Mouse (Mus musculus) cerebellum, postnatal 10 days (tissue): ENCODE data around the gene Dok4.
A peak's percentile ranks its signal among the peaks of the same experiment; 100 is the strongest.
"Not testable (repeated sequence)": the region's sequence is repeated elsewhere in the genome, so short reads cannot be mapped to it uniquely, and the experiment has no call there.

Experiments used
- DNase-seq, 2 experiments: peaks; one replicate each; pipeline ENCODE4 v3.0.0; 2021; ENCODE audit warnings: mixed read lengths in 2 of 2

Dok4 gene

GRCm38 (mm10) chr8:94876820-94877219 lies 690 bp upstream of the Dok4 start:
- DNase-seq, result no peak

- DNase-seq, result no peak
Observed at GRCm38 (mm10) chr8:94875871-94876150, 319 bp downstream of the Dok4 start.

DNA sequence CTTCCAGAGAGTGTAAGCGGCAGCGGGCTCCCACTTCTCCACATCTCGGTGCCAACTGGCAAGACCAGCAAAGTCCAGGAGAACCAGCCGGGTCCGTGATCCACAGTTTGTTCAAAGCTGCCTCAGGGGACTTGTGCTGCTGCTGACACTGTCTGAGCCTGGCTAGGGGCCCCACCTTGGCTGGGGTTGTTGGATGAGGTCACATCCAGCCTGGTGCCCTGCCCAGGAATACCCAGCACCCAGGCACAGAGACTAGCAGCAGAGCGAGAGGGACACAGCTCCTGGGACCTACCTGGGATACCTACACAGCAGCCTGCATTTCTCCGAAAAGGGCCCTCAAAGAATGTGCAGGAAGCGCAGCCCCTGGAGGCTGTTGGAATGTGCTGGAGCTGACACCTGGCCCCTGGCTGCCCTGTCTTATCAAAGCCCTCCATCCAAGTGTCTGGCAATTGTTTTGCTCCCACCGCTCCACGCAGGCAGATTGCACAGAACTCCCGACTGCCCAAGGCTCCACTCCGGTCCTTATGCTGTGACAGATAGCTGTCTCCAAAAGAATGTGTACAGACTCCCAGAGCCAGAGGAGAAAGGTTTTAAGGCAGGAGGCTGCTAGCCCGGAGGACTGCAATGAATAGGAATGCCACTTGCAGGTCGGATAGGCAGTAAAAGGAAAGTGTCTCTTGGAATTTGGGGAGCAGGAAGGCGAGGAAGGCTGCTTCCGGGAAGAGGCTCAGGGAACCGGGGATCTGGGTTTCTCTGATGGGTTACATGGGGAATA lies 847 bp downstream of the Dok4 start:
- peak; percentile 52 to 68 for DNase-seq

- peak; percentile 79 to 82 for DNase-seq
Observed at GRCm38 (mm10) chr8:94874358-94874757, 1.8 kb downstream of the Dok4 start.

DNA sequence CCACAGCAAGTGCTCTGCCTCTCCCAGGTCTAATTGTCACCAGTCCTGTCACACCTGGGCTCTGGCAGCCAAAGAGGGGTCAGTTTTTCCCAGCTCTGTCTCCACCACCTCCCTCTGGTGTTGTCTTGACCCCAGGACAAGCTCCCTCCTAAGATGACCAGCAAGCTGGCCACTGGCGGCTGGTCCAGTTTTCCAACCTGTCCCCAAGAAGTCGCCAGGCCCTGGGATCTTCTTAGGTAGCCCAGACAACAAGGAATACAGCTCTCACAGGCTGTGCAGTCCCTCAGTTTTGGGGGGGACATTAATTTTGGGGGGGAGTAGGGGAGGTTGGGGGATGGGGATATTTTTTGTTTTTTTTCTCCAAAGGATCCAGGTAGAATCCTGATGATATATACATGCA lies 3.6 kb downstream of the Dok4 start:
- DNase-seq, result peak in 1 of 2 experiments; percentile 28

GRCm38 (mm10) chr8:94872156-94872555 lies 4.0 kb downstream of the Dok4 start:
- peak; percentile 56 to 70 for DNase-seq

DNA sequence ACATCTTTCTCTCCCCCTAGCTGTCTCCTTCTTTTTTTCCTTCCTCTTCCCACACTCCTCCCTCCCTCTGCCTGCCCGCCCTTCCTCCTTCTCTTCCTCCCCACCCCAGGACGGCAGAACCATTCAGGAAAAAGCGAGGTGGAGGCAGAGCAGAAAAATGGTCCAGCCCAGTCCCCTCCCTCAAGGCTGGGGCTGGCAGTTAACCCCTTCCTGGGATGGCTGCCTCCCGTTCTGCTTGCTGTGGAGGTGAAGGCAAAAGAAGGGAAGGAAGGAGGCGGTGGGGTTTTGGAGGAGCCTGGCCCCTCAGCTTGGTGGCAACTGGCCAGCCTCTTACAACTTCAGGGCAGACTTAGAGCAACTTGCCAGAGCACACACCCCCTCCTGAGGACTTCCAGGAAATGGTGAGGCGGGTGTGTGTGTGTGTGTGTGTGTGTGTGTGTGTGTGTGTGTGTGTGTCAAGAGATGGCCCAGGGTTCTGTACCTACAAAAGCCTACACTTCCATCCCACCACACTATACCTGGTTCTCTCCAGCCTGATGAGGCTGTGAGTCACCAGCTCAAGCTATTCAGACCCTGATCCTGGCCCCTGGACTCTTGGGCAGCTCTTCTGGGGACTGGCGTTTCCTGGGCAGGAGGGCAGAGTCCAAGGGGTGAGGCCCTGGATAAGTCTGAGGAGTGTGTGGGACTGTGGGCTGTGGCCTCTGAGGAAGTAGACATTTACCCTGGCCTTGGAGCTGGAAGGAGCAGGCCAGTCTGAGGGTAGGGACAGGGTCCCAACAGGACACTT lies 4.8 kb downstream of the Dok4 start:
- DNase-seq, result peak; percentile 85 to 88

DNA sequence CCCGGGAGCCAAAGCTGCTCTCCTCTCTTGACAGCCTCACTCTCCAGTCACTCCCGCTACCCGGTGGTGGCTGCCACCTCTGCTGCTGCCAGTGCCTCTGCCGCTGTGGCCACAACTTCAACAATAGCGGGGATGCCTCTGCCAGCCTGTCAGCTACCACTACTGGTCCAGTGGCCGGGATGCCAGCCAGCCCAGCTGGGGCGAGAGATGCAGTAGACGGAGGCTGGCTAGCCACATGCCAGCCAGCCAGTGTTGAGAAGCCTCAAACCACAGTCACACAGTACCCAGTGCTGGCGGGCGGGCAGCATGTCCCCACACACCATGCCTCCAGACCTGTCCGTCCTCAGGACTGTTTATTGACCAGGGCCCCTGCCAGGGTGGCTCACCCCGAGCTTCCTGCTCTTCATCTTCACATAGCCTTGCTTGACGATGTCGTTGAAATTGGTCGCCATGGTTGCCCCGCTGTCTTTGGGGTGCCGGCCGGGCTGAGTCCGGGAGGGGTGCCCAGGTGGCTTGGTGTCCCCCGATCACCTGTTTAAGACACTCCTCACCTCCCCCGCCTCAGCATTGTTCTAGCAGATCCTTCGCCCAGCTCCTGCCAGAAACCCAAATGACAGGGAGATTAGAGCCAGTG lies 5.5 kb downstream of the Dok4 start:
- DNase-seq, result peak; percentile 87 to 88

DNA sequence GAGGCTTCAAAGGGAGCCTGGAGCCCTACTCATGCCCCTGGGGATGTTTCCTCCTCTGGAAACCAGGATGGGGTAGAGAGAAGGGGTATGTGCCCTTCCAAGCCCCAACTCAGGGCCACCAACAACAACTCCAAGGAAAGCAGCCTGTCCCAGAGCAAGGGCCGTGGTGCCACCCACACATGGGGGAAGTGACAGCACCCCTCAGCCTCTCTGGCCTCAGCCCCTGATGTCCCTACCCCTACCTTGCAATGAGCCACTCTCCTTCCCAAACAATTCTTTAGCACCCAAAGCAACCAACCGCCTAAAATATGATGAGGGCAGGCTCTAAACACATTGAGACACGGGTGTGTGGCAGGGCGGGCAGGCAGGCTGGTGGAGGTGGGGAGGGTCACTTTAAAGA lies 6.1 kb downstream of the Dok4 start:
- DNase-seq, result no peak

- peak; percentile 34 to 39 for DNase-seq
Observed at GRCm38 (mm10) chr8:94869146-94869545, 7.0 kb downstream of the Dok4 start.

- no peak for DNase-seq
Observed at GRCm38 (mm10) chr8:94866921-94867320, 9.2 kb downstream of the Dok4 start.

DNA sequence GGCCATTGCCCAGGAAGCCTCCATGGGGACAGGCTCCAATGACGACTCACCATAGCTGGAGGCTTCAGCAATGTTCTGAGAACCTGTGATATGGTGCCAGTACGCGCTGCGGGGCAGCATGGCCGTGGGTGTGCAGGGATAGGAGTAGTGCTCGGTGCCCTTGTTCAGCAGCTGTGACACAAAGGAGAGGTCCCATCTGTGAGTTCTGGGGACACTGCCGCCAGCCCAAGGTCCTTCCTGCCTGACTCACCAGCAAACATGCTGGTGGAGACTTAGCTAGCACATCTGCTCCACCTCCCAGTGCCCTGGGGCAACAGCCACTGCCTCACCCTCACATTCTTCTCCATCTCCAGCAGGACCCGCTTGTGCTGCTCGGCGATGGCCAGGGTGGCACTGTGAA lies 10.8 kb downstream of the Dok4 start:
- no peak for DNase-seq

- no peak for DNase-seq
Observed at GRCm38 (mm10) chr8:94863897-94864673, 12.0 kb downstream of the Dok4 start.

DNA sequence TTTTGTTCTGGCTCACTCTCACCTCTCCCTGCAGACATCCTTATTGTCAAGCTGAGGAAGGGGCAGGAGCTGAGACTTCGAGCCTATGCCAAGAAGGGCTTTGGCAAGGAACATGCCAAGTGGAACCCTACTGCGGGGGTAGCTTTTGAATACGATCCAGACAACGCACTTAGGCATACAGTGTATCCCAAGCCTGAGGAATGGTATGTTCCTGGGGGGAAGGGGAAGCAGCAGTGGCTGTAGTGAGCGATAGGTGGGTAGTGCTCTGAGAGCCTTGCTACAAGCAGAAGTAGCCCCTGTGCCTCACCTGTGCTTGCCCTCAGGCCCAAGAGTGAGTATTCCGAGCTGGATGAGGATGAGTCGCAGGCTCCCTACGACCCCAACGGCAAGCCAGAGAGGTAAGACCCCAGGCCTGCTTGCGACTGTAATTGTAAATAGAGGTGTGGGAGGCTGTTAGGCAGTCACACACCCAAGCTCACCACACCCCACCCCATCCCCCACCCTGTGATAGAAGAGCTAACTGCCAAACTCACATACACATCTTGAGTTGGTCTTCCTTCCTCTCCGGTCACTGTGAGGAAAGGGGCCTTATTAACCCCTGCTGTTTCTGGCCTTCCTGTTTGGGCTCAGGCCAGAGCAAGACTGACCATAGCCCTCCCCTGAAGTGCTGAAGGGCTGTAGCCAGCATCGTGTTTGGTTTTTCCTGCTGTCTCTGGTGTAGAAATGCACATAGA lies 13.5 kb downstream of the Dok4 start:
- no peak for DNase-seq

DNA sequence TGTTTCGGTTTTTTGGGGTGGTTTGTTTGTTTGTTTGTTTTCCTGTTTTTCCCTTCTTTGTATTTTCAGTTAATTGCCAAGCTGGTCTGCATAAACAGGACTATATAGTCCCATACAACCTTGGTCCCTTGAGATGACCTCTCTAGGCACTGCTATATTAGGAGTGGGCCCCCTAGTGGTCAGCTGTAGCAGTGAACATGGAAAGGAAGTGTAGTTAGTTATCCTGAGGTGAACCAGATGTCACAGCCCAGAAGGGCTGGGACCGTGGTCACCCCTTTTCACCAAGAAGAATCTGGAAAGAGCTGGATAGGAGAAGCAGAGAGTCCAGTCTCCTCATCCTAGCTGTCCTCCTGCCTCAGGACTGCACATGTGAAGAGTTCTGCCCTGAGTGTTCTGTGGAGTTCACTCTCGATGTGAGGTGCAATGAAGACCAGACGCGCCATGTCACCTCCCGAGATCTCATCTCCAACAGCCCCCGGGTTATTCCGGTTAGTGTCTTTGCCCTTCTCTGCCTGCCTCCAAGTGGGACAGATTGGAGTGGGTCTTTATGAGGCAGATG lies 14.7 kb downstream of the Dok4 start:
- peak; percentile 78 to 83 for DNase-seq

DNA sequence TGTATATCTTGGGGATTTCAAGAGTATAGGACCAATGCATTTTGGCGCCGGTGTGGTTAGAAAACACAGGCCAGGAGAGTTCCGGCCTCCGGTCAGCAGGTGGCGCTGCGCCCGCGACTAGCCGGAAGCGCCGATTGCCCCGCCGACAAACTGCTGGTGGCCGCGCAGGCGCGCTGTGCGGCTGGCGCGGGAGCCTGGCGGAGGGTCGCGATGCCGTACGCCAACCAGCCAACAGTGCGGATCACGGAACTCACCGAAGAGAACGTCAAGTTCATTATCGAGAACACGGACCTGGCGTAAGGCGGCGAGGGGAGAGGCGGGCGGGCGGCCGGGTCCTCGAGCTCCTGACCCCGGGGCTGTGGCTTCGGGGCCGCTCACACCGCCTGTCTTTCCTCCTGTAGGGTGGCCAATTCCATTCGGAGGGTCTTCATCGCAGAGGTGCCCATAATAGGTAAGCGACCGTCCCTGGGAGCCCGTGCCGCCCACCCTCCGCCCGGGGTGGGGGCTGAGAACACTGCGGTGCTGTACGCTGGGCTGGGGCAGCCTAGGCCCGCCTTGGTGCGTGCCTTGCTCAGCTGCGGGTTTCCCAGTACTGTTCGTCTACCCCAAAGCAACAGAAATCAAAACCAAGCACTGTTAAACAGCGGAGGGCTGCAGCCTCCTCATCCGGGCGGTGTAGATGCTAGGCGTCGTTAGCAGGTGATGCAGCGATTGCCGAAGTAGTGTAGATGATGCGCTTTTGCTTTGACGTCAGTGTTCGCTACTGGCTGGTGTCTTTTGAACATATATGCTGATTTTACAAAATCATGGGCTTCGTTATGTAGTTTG lies 18.6 kb downstream of the Dok4 start, which contains the start of gene Polr2c:
Gene Polr2c (plus strand): TSS at position 105 of the 828 bp plus-strand sequence.
- peak; percentile 97 for DNase-seq

DNA sequence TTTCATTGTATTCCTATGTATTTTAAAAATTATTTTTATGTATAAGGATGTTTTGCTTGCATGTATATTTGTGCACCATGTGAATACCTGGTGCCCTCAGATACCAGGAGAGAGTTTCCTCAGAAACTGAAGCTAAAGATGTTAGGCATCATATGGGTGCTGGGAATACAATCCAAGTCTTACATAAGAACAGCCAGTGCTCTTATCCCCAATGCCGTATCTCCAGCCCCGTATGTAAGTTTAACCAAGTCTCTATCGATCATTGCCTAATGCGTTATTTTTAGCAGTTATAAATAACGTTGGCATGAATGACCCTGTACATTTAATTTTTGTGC lies 19.2 kb downstream of the Dok4 start:
- no peak for DNase-seq

DNA sequence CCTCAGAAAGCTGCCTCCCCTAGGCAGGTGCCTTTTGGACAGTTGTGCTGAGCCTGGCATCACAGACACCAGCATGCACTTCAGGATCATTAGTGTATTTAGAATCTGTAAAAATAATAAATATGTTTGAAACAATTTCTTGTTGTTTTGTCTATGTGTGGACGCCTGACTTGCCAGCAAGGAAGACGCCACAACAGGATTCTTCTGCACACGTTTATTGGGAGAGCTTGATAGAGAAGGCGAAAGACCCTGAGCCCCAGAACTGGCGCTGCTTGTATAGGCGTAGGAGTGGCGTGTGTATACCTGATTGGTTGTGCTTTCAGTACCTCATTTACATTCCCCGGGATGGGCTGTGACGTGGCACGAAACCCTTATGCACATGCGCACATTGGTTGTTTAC lies 21.4 kb downstream of the Dok4 start:
- not testable (repeated sequence) for DNase-seq

- DNase-seq, result no peak
Observed at GRCm38 (mm10) chr8:94850049-94850448, 26.1 kb downstream of the Dok4 start.

DNA sequence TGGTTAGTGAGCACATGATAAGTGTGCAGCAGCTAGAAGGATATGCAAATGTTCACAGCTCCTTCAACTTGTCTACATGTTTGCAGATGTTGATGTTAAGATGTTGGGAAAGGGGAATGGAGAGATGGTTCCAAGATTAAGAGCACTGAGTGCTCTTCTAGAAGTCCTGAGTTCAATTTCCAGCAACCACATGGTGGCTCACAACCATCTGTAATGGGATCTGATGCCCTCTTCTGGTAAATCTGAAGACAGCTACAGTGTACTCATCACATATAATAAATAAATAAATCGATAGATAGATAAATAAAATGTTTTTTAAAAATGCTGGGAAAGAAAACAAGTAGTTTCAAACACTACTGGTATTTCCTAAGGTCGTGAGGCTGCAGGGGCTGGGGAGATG lies 34.9 kb downstream of the Dok4 start:
- no peak for DNase-seq

- peak; percentile 90 to 91 for DNase-seq
Observed at GRCm38 (mm10) chr8:94838600-94838999, 37.5 kb downstream of the Dok4 start.
